Mouse (Mus musculus): ENCODE results near the gene Mroh2a.

DNA sequence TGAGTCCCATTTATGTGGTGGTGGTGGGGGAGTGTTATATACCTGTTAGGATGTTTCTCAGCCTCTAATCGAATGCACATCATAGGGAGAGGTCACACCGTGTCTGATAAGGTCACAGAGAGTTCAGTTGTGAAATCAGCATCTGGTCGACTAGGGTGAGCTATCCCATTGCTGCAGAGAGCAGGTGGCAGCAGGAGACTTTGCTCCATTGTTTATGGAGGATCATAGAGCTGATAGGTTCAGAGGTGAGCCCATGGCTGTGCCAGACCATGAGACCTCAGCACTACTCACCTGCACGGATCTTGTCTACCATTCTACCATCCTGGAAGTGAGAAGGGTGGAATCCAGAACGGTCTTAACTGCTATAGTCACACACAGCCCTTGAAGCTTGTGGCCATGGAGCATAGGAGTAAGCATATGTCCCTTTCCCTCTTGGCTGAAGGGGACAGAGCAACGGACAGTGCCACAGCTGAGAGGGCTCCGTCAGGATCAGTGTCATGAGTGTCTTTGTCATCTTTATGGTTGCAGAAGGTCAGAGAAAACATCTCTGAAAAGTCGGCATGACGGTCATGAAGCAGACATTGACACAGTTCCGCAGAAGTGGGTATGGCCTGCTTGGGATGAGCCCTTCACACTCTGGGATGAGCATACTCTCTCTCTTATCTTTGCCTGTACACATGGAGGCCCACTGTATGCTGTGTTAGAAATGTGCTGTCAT is 57.6 kb downstream of the Mroh2a start:
- TF ChIP-seq POLR2A (IDR thresholded peaks at IDR 0.05; ENCODE audit: extremely low read depth, insufficient read depth, low read length) (no peak), CTCF (IDR thresholded peaks at IDR 0.05; ENCODE audit: low read depth, low read length) (no peak)

All from liver, adult 2 months (tissue).